Mouse (Mus musculus) ES-E14 (cell line): ENCODE measurements around the gene Prm3.

ENCODE experiments used
- CHD2 ChIP-seq: IDR thresholded peaks from 2 replicates; pipeline ENCODE4 v1.6.1; 2014; ENCODE audit warnings: mild to moderate bottlenecking, low read depth, low read length, inconsistent platforms
- HCFC1 ChIP-seq: IDR thresholded peaks from 2 replicates; pipeline ENCODE4 v1.6.1; 2012; ENCODE audit warnings: low read length, inconsistent platforms, borderline replicate concordance; ENCODE audit not compliant: insufficient read depth
- MAFK ChIP-seq: IDR thresholded peaks from 2 replicates; pipeline ENCODE4 v1.6.1; 2014; ENCODE audit warnings: mild to moderate bottlenecking, low read depth, low read length, inconsistent platforms; ENCODE audit not compliant: insufficient read depth
- ZC3H11A ChIP-seq: IDR thresholded peaks from 2 replicates; pipeline ENCODE4 v1.6.1; 2012; ENCODE audit warnings: low read depth, mild to moderate bottlenecking, inconsistent platforms, low read length, borderline replicate concordance
- ZNF384 ChIP-seq: IDR thresholded peaks from 2 replicates; pipeline ENCODE4 v1.6.1; 2012; ENCODE audit warnings: low read depth, low read length, inconsistent platforms

DNA sequence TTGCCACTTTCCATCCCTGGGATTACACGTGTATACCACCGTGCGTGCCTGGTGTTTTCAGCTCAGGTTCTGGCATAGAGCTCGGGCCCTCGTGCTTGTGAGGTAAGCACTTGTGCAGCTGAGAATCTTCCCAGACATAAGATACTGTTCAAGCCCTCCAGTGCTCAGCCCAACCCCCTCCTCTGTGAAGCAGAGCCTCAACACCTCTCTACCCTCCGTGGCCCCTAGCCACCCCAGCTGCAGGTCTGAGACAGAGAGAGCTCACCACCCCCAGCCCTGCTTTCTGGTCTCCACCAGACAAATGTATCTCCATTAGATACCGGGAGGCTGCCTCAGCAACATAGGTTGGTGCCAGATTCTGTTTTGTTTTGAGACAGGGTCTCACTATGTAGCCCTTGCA lies 41.5 kb downstream of the Prm3 start:
- TF ChIP-seq HCFC1 (no peak), MAFK (no peak), ZNF384 (no peak), CHD2 (no peak), ZC3H11A (no peak)
